Mouse (Mus musculus) hindbrain, embryonic 12.5 days (tissue): ENCODE measurements around the gene Nwd1. TPM values are rescaled to one million over a fixed set of nuclear protein-coding genes. Genes with fewer than 3 reads are reported as not detected.

ENCODE experiments used
- ATAC-seq: fragments of 200-750 bp; cut with Nextera tagmentation; 2 replicates; pipeline ENCODE4 v1.8.0; 2017; ENCODE audit warnings: moderate TSS enrichment; ENCODE audit not compliant: low FRiP score
- H3K27ac ChIP-seq: fragments of 300-500 bp; sonication (generic); 2 replicates; pipeline ENCODE4 v1.5.1; 2016; ENCODE audit warnings: mild to moderate bottlenecking
- H3K27me3 ChIP-seq: fragments of 300-500 bp; sonication (generic); 2 replicates; pipeline ENCODE4 v1.6.1; 2016; ENCODE audit warnings: mild to moderate bottlenecking
- H3K36me3 ChIP-seq: fragments of 300-500 bp; sonication (generic); 2 replicates; pipeline ENCODE4 v1.6.1; 2016; ENCODE audit warnings: mild to moderate bottlenecking
- H3K4me1 ChIP-seq: fragments of 300-500 bp; sonication (generic); 2 replicates; pipeline ENCODE4 v1.6.1; 2016
- H3K4me2 ChIP-seq: fragments of 300-500 bp; sonication (generic); replicated peaks from 2 replicates; pipeline ENCODE4 v1.6.1; 2016; ENCODE audit warnings: mild to moderate bottlenecking
- H3K4me3 ChIP-seq: fragments of 300-500 bp; sonication (generic); 2 replicates; pipeline ENCODE4 v1.5.1; 2016; ENCODE audit warnings: mild to moderate bottlenecking
- H3K9ac ChIP-seq: fragments of 300-500 bp; sonication (generic); 2 replicates; pipeline ENCODE4 v1.6.1; 2016; ENCODE audit warnings: mild to moderate bottlenecking, moderate library complexity
- H3K9me3 ChIP-seq: fragments of 300-500 bp; sonication (generic); replicated peaks from 2 replicates; pipeline ENCODE4 v1.6.1; 2016; ENCODE audit warnings: mild to moderate bottlenecking
- WGBS: fragments of 180-500 bp; shearing (Covaris S2); methylation state at CpG from one replicate; pipeline ENCODE4 v1.1.7; 2016; 5-methylcytosine and 5-hydroxymethylcytosine counted together
- polyA plus RNA-seq: library from polyadenylated mRNA; unstranded; fragments of >200 nt; fragmentation: Nextera tagmentation; extraction: Ambion mirVana; gene quantifications from 2 replicates; pipeline ENCODE4 v1.2.1, GENCODE M21; 2016

The Nwd1 gene
- polyA plus RNA-seq, 1 experiment from 2014 or later = 0.68 TPM

GRCm38 (mm10) chr8:72722769-72723650, 76.5 kb downstream of the Nwd1 start, which contains the start of gene Sin3b:
TSS of gene Sin3b (plus strand) at chr8:72723285.
- peaks cover 30% of the 10 kb centered on the region for H3K36me3 ChIP-seq
- peak within 1 kb of the TSS; percentile 90 for H3K4me2 ChIP-seq
- no peak within 1 kb of the TSS for H3K27ac ChIP-seq
- H3K9me3 ChIP-seq = no peaks in the 10 kb centered on the region
- peak; percentile 99 for ATAC-seq
- peaks cover 11% of the 10 kb centered on the region for H3K4me1 ChIP-seq
- peak within 1 kb of the TSS; percentile 87 for H3K9ac ChIP-seq
- H3K4me3 ChIP-seq = peak within 1 kb of the TSS; percentile 71
- H3K27me3 ChIP-seq = no peaks in the 10 kb centered on the region
- 14% methylated on average over 56 of the region's 56 CpGs for WGBS

DNA sequence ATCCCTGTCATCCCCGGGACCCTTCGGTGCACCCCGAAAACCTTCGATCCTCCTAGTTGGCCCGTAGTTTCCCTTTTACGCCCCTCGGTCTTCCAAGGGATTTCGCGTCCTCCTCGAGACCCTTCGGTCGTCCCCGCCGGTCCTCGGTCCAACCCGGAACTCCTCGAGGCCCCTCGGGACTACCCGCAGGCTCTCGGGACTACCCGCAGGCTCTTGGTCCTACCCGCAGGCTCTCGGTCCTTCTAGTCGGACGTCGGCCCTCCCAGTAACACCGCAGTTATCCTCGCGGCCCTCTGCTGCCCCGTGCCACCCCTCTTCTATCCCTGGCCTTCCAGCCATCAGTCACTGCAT, 77.1 kb downstream of the Nwd1 start:
- no peak overlapping the region for H3K27ac ChIP-seq

GRCm38 (mm10) chr8:72728636-72729035, 82.1 kb downstream of the Nwd1 start:
- Histone ChIP-seq H3K27ac (no peak overlapping the region), H3K4me1 (peaks cover 11% of the 10 kb centered on the region), H3K9me3 (no peaks in the 10 kb centered on the region), H3K9ac (no peak overlapping the region), H3K4me3 (no peak overlapping the region), H3K27me3 (no peaks in the 10 kb centered on the region), H3K36me3 (peaks cover 84% of the 10 kb centered on the region), H3K4me2 (no peak overlapping the region)
- 91% methylated on average over 1 of the region's 1 CpGs for WGBS
- ATAC-seq = no peak

More for the DNA sequence above, 77.1 kb downstream of the Nwd1 start:
- peaks cover 11% of the 10 kb centered on the region for H3K4me1 ChIP-seq
- H3K27me3 ChIP-seq = no peaks in the 10 kb centered on the region
- under 1% methylated on average over 30 of the region's 30 CpGs for WGBS
- H3K9ac ChIP-seq = peak overlapping the region; percentile 87
- peak; percentile 44 for ATAC-seq
- H3K4me2 ChIP-seq = peak overlapping the region; percentile 90
- H3K36me3 ChIP-seq = peaks cover 37% of the 10 kb centered on the region
- peak overlapping the region; percentile 71 for H3K4me3 ChIP-seq
- H3K9me3 ChIP-seq = no peaks in the 10 kb centered on the region

GRCm38 (mm10) chr8:72735001-72735400, 88.5 kb downstream of the Nwd1 start:
- Histone ChIP-seq H3K4me1 (no peaks in the 10 kb centered on the region), H3K9me3 (no peaks in the 10 kb centered on the region), H3K4me2 (no peak overlapping the region), H3K4me3 (no peak overlapping the region), H3K9ac (no peak overlapping the region), H3K27me3 (no peaks in the 10 kb centered on the region), H3K36me3 (peaks cover 97% of the 10 kb centered on the region), H3K27ac (no peak overlapping the region)
- 91% methylated on average over 5 of the region's 5 CpGs for WGBS
- ATAC-seq = no peak

DNA sequence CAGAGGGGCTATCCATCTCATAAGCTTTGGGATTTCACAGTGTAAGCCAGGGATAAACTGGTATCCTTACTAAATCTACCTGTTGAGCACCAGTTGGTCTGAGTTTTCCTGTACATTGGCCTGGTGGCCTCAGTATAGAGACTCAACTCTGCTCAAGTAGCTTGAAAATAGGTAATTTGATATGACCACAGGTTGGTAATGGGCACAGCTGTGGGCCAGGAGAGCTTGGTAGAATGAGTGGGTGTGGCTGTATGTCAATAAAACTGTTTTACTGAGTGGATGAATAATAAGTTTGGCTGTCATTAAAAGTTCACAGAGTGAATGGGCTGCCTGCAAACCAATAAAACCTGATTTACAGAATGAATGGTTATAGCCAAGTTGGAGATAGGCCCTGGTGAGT, 90.4 kb downstream of the Nwd1 start:
- Histone ChIP-seq H3K9me3 (no peaks in the 10 kb centered on the region), H3K9ac (no peak overlapping the region), H3K27ac (no peak overlapping the region), H3K4me2 (no peak overlapping the region), H3K36me3 (peaks cover 95% of the 10 kb centered on the region), H3K4me3 (no peak overlapping the region), H3K4me1 (no peaks in the 10 kb centered on the region), H3K27me3 (no peaks in the 10 kb centered on the region)
- no peak for ATAC-seq

- ATAC-seq = peak; percentile 9; the same call in 1 of the 2 replicates
- H3K4me3 ChIP-seq = no peak overlapping the region
Measured at GRCm38 (mm10) chr8:72746061-72746460, 99.5 kb downstream of the Nwd1 start.

DNA sequence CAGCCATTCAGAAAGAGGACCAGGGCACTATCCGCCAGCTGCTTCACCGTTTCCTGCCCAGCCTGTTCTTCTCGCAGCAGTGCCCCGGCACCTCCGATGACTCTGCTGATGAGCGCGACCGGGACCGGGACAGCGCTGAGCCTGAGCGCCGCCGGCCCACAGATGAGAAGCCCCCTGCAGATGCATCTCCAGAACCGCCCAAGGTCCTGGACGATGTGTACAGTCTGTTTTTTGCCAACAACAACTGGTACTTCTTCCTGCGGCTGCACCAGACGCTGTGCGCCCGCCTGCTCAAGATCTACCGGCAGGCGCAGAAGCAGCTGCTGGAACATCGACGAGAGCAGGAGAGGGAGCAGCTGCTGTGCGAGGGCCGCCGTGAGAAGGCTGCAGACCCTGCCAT, 103.3 kb downstream of the Nwd1 start:
- no peak overlapping the region for H3K9ac ChIP-seq
- H3K27ac ChIP-seq = no peak overlapping the region
- H3K36me3 ChIP-seq = peaks cover 97% of the 10 kb centered on the region
- H3K9me3 ChIP-seq = no peaks in the 10 kb centered on the region
- 94% methylated on average over 26 of the region's 26 CpGs for WGBS
- no peak for ATAC-seq
- no peak overlapping the region for H3K4me3 ChIP-seq
- H3K27me3 ChIP-seq = no peaks in the 10 kb centered on the region
- no peak overlapping the region for H3K4me2 ChIP-seq
- H3K4me1 ChIP-seq = no peaks in the 10 kb centered on the region

More at GRCm38 (mm10) chr8:72746061-72746460, 99.5 kb downstream of the Nwd1 start:
- Histone ChIP-seq H3K9ac (no peak overlapping the region), H3K36me3 (peaks cover 98% of the 10 kb centered on the region), H3K27ac (no peak overlapping the region), H3K4me2 (no peak overlapping the region), H3K27me3 (no peaks in the 10 kb centered on the region), H3K4me1 (no peaks in the 10 kb centered on the region), H3K9me3 (no peaks in the 10 kb centered on the region)
- WGBS = 46% methylated on average over 5 of the region's 5 CpGs

DNA sequence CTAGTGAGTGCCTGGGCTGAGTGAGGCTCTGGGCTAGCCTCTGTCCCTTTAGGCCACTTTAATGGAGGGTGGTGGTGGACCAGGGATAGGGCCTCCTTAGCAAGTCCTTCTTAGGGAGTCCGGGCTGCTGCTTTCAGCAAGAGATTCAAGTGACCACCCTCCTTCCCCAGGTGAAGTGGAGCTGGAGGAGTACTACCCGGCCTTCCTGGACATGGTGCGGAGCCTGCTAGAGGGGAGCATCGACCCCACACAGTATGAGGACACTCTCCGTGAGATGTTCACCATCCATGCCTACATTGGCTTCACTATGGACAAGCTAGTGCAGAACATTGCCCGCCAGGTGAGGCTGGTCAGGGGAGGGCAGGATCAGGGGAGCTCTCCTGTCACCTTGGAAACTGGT, 103.8 kb downstream of the Nwd1 start:
- peaks cover 95% of the 10 kb centered on the region for H3K36me3 ChIP-seq
- WGBS = 90% methylated on average over 6 of the region's 6 CpGs
- no peak overlapping the region for H3K9ac ChIP-seq
- no peak overlapping the region for H3K27ac ChIP-seq
- no peak overlapping the region for H3K4me2 ChIP-seq
- no peak for ATAC-seq
- H3K27me3 ChIP-seq = no peaks in the 10 kb centered on the region
- H3K9me3 ChIP-seq = no peaks in the 10 kb centered on the region
- no peaks in the 10 kb centered on the region for H3K4me1 ChIP-seq
- H3K4me3 ChIP-seq = no peak overlapping the region

- Histone ChIP-seq H3K9me3 (no peaks in the 10 kb centered on the region), H3K27ac (no peak overlapping the region), H3K4me2 (no peak overlapping the region), H3K9ac (no peak overlapping the region), H3K27me3 (no peaks in the 10 kb centered on the region), H3K4me3 (no peak overlapping the region), H3K36me3 (peaks cover 95% of the 10 kb centered on the region), H3K4me1 (no peaks in the 10 kb centered on the region)
- whole genome bisulfite sequencing = 88% methylated on average over 3 of the region's 3 CpGs
- ATAC-seq = no peak
Measured at GRCm38 (mm10) chr8:72751126-72751525, 104.6 kb downstream of the Nwd1 start.

- no peaks in the 10 kb centered on the region for H3K27me3 ChIP-seq
- no peak for ATAC-seq
- H3K36me3 ChIP-seq = peaks cover 95% of the 10 kb centered on the region
- no peak overlapping the region for H3K4me2 ChIP-seq
- WGBS = 79% methylated on average over 3 of the region's 3 CpGs
- no peak overlapping the region for H3K27ac ChIP-seq
- no peak overlapping the region for H3K9ac ChIP-seq
- H3K4me1 ChIP-seq = no peaks in the 10 kb centered on the region
- no peaks in the 10 kb centered on the region for H3K9me3 ChIP-seq
- no peak overlapping the region for H3K4me3 ChIP-seq
Measured at GRCm38 (mm10) chr8:72752289-72752688, 105.8 kb downstream of the Nwd1 start.

DNA sequence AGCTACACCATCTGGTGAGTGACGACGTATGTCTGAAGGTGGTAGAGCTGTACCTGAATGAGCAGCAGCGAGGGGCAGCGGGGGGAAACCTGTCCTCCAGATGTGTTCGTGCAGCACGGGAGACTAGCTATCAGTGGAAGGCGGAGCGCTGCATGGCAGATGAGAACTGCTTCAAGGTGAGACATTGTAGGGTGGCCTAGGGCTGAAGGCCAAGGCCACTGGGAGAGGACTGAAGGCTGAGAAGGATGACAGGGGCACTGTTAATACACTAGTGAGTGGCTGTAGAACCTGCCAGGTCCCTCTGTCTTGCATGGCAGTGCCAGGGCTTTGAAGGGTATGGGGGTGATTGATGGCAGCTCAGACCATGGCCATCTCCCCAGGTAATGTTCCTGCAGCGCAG, 106.7 kb downstream of the Nwd1 start:
- H3K27me3 ChIP-seq = no peaks in the 10 kb centered on the region
- no peaks in the 10 kb centered on the region for H3K4me1 ChIP-seq
- peaks cover 94% of the 10 kb centered on the region for H3K36me3 ChIP-seq
- H3K4me3 ChIP-seq = no peak overlapping the region
- no peak overlapping the region for H3K4me2 ChIP-seq
- H3K9me3 ChIP-seq = no peaks in the 10 kb centered on the region
- H3K9ac ChIP-seq = no peak overlapping the region
- ATAC-seq = no peak
- 98% methylated on average over 9 of the region's 9 CpGs for WGBS
- no peak overlapping the region for H3K27ac ChIP-seq

- no peak for ATAC-seq
- no peak overlapping the region for H3K27ac ChIP-seq
- H3K36me3 ChIP-seq = peaks cover 94% of the 10 kb centered on the region
- no peak overlapping the region for H3K4me2 ChIP-seq
- WGBS = 92% methylated on average over 2 of the region's 2 CpGs
- H3K4me3 ChIP-seq = no peak overlapping the region
- H3K27me3 ChIP-seq = no peaks in the 10 kb centered on the region
- no peaks in the 10 kb centered on the region for H3K9me3 ChIP-seq
- H3K4me1 ChIP-seq = no peaks in the 10 kb centered on the region
- no peak overlapping the region for H3K9ac ChIP-seq
Measured at GRCm38 (mm10) chr8:72753781-72754180, 107.3 kb downstream of the Nwd1 start.

- H3K36me3 ChIP-seq = peaks cover 78% of the 10 kb centered on the region
- H3K27ac ChIP-seq = no peak overlapping the region
- H3K9ac ChIP-seq = no peak overlapping the region
- no peaks in the 10 kb centered on the region for H3K9me3 ChIP-seq
- 95% methylated on average over 2 of the region's 2 CpGs for WGBS
- H3K4me3 ChIP-seq = no peak overlapping the region
- no peak overlapping the region for H3K4me2 ChIP-seq
- no peaks in the 10 kb centered on the region for H3K27me3 ChIP-seq
- ATAC-seq = no peak
- no peaks in the 10 kb centered on the region for H3K4me1 ChIP-seq
Measured at GRCm38 (mm10) chr8:72756031-72756430, 109.5 kb downstream of the Nwd1 start.
